Mouse (Mus musculus): ENCODE data around the gene Tet2.
A peak's percentile ranks its signal among the peaks of the same experiment; 100 is the strongest.
"Not testable (repeated sequence)": the region's sequence is repeated elsewhere in the genome, so short reads cannot be mapped to it uniquely, and the experiment has no call there.

The Tet2 gene

DNA sequence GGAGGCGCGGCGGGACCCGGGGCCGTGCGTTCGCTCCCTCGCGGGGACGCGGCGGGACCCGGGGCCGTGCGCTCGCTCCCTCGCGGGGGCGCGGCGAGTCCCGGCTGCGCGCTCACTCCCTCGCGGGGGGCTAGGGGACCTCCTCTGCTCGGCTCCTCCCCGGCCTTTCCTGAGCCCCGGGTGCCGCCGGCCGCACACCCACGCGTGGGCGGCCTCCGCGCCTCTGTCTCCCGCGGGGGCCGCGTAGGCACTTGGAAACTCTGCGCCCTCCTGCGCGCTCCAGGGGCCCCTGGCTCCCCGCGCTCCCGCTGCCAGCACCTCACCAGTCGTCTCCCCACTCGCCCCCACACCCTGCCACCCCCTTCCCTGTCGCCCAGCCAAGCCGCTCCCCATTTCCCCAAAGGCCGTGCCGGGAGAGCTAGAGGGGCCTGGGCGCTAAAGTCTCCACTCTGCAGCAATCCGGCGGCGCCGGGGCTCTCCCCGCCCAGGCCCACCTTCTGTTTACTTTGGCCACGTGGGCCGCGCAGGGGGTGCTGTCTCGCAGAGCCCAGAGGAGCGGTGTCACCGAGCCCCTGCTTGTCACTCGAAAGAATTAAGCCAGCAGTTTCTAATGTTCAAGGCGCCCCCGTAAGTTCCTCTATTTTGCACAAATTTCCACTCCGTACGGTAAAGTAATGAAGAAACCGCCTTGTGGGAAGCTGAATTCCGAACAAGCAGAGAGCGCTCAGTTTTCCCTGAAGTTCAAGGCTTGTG, at the start of gene Tet2:
Gene Tet2, minus strand, starts transcription at position 589 of the 753 bp plus-strand sequence.
- peak; percentile 80 for DNase-seq

GRCm38 (mm10) chr3:133592995-133593394, 48.1 kb upstream of the Tet2 start:
- not testable (repeated sequence) for DNase-seq

- DNase-seq: no peak
Observed at GRCm38 (mm10) chr3:133590506-133591152, 45.7 kb upstream of the Tet2 start.

- DNase-seq: no peak
Observed at GRCm38 (mm10) chr3:133585010-133585409, 40.1 kb upstream of the Tet2 start.

GRCm38 (mm10) chr3:133583411-133584025, 38.6 kb upstream of the Tet2 start:
- no peak for DNase-seq

- no peak for DNase-seq
Observed at GRCm38 (mm10) chr3:133582969-133583368, 38.0 kb upstream of the Tet2 start.

DNA sequence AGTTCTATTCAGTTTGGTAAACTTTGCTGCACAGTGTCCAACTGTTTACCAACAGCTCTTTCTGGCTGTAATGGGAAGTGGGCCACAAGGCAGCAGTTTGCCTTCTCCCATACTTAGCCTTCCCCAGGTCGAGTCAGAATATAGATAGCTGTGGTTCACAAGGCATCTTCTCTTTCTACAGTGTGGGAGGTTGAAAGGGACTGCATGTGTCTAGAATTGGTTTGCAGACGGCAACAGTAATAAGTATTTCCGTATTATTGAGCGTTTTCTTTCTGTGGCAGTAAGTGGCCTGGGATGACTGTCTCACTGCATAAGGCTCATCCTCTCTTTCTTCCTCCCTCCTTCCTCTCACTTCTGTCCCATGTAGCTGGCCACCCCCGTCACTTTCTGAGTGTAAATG, 37.2 kb upstream of the Tet2 start:
- no peak for DNase-seq

DNA sequence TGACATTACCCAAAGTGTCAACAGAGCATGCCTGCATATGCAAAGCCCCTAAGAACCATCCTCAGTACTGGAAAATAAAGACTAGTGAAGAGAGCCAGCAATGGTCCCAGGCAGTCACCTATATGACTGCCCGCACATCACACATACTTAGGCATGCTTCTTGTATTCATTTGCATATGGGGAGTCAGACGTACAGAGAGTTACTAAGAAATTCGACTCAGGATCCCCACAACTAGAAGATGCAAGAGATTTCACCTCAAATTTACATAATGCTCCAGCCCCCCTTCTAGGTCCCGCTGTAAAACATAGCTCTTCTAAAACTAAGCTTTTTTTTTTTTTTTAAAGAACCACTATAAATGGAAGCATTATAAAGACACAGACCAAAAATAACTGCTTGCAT, 36.6 kb upstream of the Tet2 start:
- DNase-seq: no peak

DNA sequence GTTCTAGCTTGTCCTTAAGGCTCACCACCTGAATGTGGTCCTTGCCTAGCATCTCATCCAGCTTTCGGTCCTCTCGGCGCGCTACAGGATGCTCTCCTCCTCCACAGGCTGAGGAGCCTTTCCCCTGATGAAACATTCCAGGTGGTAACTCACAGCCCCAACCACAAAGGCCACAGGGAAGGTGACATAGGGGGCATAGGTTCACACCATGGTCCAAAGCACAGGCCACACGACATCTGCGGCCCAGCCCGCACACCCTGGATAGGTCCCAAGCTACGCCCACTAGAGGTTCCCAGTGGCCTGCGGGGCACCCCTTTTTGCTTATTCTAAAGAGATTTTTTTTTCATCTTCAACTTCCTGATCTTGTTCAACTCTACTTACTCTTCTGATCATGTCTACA, 34.7 kb upstream of the Tet2 start:
- no peak for DNase-seq

- no peak for DNase-seq
Observed at GRCm38 (mm10) chr3:133579140-133579539, 34.2 kb upstream of the Tet2 start.

GRCm38 (mm10) chr3:133574969-133575368, 30.0 kb upstream of the Tet2 start:
- DNase-seq: no peak

DNA sequence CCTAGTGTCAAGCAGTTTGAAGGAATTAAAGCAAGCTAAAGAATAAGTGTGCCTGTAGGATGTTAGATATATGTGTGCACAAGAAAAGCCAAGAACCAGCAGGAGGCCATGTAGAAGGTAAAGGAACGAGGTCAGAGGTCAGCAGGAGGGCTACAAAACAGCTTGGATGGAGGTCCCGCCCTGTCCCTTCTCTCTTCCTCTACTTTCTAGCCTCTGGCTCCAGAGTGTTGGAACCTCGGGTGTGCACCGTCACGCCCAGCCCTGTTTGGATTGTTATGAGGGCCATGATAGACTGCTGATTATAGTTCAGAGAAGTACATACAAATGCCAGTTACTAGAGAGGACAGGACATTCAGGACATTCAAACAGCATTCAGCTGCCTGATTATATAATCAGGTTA, 27.0 kb upstream of the Tet2 start:
- DNase-seq: no peak

DNA sequence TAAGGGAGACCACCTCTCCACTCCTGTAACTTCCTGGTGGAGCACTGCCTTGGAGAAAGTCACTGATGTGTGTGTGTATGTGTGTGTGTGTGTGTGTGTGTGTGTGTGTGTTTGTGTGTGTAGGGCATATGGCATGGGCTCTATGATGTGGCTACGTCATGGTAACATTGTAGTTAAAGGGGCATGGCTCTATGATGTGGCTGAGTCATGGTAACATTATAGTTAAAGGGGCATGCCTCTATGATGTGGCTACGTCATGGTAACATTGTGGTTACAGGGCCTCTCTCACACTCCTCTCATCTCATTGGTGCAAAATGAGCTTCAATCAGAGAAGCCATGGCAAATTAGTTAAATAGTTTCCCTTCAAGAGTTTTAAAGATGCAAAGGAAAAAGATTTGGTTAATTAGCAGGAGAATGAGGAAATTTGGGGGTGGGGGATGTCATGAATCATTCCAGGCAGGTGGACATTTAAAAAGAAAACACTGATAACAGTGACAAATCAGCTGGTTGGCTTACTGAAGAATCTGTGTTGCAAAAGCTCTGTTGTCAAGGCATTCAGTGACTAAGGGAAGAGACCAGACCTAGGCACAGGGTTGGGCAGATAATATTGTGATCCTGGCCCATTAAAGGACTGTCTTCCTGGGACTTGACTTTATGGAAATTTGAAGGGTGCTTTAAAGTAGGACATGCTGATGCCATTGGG, 18.7 kb upstream of the Tet2 start:
- DNase-seq: no peak

GRCm38 (mm10) chr3:133559413-133560114, 14.6 kb upstream of the Tet2 start:
- no peak for DNase-seq

DNA sequence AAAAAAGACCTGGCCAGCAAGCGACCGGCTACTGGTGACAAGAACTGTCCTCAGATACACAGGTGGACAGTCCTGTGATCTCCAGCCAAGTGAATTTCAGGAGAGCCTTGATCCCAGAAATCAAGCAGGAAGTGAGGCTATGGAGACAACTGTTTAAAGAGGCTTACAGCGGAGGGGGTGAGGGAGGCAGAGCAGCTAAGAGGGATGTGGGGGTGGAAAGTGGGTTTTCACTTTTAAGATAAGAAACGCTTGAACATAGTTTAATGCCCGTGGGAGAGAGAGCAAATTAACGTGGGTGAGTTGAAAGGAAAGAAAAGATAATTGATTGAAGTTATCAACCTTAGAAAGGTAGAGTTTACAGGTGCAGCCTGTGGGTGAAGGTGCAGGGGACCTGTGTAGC, 12.7 kb upstream of the Tet2 start:
- no peak for DNase-seq

- DNase-seq: no peak
Observed at GRCm38 (mm10) chr3:133557154-133557553, 12.2 kb upstream of the Tet2 start.

DNA sequence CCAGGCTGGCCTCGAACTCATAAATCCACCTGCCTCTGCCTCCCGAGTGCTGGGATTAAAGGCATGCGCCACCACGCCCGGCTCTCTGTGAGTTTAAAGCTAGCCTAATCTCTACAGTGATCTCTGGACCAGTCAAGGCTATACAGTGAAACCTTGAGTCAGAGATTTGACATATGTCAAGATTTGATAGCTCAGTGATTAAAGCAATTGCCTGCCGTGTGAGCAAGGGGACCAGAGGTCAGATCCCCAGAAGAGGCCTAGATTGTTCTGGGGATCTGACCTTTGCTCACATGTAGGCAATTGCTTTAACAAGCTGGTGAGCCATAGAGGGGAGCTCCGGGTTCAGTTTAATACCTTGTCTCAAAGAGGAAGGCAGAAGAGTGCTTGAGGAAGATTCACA, 10.4 kb upstream of the Tet2 start:
- DNase-seq: no peak

- DNase-seq: no peak
Observed at GRCm38 (mm10) chr3:133554552-133555067, 9.7 kb upstream of the Tet2 start.

- no peak for DNase-seq
Observed at GRCm38 (mm10) chr3:133554092-133554491, 9.2 kb upstream of the Tet2 start.

DNA sequence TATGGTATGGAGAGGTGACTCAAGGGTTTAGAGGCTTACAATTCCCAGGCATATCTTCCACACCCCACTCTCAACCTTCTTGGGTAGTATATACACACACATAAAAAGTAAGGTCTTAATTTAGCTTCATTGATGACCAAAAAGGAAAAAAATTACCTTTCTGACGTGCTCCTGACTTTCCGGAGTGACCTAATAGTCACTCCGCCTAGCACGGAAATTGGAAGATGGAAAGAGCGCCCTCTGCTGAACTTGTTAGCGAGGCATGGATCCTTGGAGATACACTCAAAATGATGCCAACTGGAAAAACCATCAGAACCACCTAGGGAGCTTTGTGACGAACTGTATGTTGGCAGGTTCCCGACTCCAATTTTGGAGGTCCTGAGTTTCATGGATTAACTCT, 7.0 kb upstream of the Tet2 start:
- peak; percentile 22 for DNase-seq

DNA sequence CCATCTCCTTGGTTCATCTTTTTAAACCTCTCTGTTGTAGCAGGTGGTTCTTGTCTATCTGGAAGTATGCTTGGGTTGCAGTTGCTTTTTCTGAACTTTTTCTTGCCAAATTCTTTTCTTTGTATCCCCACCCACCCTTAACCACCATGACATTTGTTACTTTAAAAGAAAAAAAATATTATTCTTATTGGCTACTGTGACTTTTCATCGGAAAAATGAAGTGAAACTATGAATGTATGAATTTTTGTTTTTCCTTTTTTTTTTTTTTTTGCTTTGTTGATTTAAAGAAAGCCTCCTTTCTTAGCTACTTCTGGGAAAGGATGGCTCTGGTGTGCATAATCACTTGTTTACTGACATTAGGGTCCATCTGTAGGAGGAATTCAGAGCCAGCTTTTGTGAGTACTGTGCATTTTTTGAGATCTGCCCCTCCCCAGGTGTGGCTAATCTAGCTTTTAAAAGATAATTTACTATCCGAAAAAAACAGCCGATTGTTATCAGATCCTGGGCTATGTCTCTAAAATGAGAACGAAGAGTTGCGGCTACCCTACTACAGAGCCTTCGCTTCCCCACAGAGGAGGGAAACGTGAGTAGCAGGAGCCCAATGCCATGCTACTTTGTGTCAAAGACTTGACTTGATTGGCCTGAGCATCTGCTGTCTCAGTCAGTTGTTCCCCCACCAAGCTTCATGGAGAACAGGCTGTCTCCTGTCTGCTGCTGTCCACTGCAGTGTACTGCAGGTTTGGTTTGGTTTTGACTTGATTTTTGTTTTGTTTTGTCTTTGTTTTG, 4.6 kb upstream of the Tet2 start:
- no peak for DNase-seq

DNA sequence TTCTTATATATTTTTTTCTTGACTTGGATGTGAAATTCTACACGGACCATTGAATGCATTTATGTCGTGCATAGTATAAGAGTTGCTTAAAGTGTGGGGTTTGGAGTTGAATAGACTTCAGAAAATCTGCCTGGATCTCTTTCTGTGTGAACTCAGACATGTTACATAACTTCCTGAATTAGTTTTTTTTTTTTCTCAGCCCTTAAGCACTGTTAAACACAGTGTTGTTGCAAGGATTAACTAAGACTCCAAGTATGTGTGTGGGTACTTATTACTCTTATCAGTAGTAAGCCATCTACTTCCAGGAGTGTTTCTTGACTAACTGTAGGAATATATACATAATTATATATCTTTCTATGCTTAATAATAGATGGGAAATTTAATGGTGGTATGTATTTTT, 3.7 kb upstream of the Tet2 start:
- no peak for DNase-seq

All from retina, postnatal 1 day (tissue).